Mouse (Mus musculus) embryonic facial prominence, embryonic 14.5 days (tissue): ENCODE measurements around the gene Cntfr. TPM values are rescaled to one million over a fixed set of nuclear protein-coding genes. Genes with fewer than 3 reads are reported as not detected.

ENCODE experiments used
- ATAC-seq: fragments of 200-750 bp; cut with Nextera tagmentation; 2 replicates; pipeline ENCODE4 v1.8.0; 2017; ENCODE audit warnings: low read depth, moderate number of reproducible peaks, moderate TSS enrichment
- DNase-seq: peaks from one replicate; pipeline ENCODE4 v3.0.0-alpha.2; 2015; ENCODE audit warnings: low spot score
- H3K27ac ChIP-seq: fragments of 300-500 bp; sonication (generic); replicated peaks from 2 replicates; pipeline ENCODE4 v1.5.1; 2014; ENCODE audit warnings: low read depth, mild to moderate bottlenecking, low read length, moderate library complexity
- H3K27me3 ChIP-seq: fragments of 300-500 bp; sonication (generic); replicated peaks from 2 replicates; pipeline ENCODE4 v1.6.1; 2014; ENCODE audit warnings: low read length; ENCODE audit not compliant: control insufficient read depth, insufficient read depth
- H3K36me3 ChIP-seq: fragments of 300-500 bp; sonication (generic); 2 replicates; pipeline ENCODE4 v1.6.1; 2014; ENCODE audit warnings: low read length, mixed read lengths; ENCODE audit not compliant: control insufficient read depth, insufficient read depth
- H3K4me1 ChIP-seq: fragments of 300-500 bp; sonication (generic); 2 replicates; pipeline ENCODE4 v1.6.1; 2014; ENCODE audit warnings: antibody characterized with exemption, low read length; ENCODE audit not compliant: control insufficient read depth, insufficient read depth
- H3K4me2 ChIP-seq: fragments of 300-500 bp; sonication (generic); 2 replicates; pipeline ENCODE4 v1.6.1; 2014; ENCODE audit warnings: low read depth, mild to moderate bottlenecking, low read length, moderate library complexity, mixed read lengths
- H3K4me3 ChIP-seq: fragments of 300-500 bp; sonication (generic); 2 replicates; pipeline ENCODE4 v1.5.1; 2014; ENCODE audit warnings: low read depth, mild to moderate bottlenecking, low read length
- H3K9ac ChIP-seq: fragments of 300-500 bp; sonication (generic); 2 replicates; pipeline ENCODE4 v1.6.1; 2014; ENCODE audit warnings: low read depth, mild to moderate bottlenecking, low read length, moderate library complexity, mixed read lengths
- H3K9me3 ChIP-seq: fragments of 300-500 bp; sonication (generic); 2 replicates; pipeline ENCODE4 v1.6.1; 2016; ENCODE audit warnings: low read length; ENCODE audit not compliant: control insufficient read depth
- WGBS: fragments of 180-500 bp; shearing (Covaris S2); extraction: QIAGEN DNeasy Blood & Tissue Kit; methylation state at CpG from one replicate; pipeline ENCODE4 v1.1.7; 2014; 5-methylcytosine and 5-hydroxymethylcytosine counted together
- polyA plus RNA-seq: library from polyadenylated mRNA; unstranded; fragments of >200 nt; fragmentation: Nextera tagmentation; extraction: Ambion mirVana; gene quantifications from 2 replicates; pipeline ENCODE4 v1.2.1, GENCODE M21; 2014

Cntfr gene
- polyA plus RNA-seq, 1 experiment from 2014 or later, result 12.8 TPM

DNA sequence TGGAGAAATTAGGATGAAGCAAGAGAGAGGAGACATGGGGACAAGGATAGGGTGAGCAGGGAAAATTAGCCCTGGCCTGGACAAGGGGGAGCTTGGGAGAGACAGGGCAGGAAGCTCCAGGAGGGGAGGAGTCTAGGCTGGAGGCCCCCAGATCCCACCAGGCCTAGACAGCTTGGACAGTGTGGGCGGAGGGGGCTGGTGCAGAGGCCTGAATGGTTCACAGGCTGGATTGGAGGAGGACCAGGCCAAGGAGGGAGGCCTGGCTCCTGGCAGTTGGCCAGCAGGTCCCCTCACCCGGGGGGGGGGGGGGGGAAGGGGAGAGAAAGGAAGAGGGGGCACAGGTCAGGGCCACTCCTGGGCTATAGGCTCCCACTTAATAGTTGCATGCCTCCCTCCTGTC, 17.6 kb downstream of the Cntfr start:
- ATAC-seq, result no peak
- H3K4me3 ChIP-seq, result no peak overlapping the region
- H3K4me1 ChIP-seq, result peaks cover 31% of the 10 kb centered on the region
- H3K9ac ChIP-seq, result peak overlapping the region; percentile 31; the same call in 1 of the 2 replicates
- WGBS, result 63% methylated on average over 1 of the region's 2 CpGs
- H3K27me3 ChIP-seq, result no peaks in the 10 kb centered on the region
- H3K9me3 ChIP-seq, result no peaks in the 10 kb centered on the region
- H3K36me3 ChIP-seq, result no peaks in the 10 kb centered on the region
- DNase-seq, result peak; percentile 25
- no peak overlapping the region for H3K27ac ChIP-seq
- H3K4me2 ChIP-seq, result no peak overlapping the region

- H3K27me3 ChIP-seq, result no peaks in the 10 kb centered on the region
- 0 out of 2 replicates have a peak overlapping the region, but pooled peaks have one; percentile 31 for H3K9ac ChIP-seq
- H3K4me1 ChIP-seq, result peaks cover 31% of the 10 kb centered on the region
- H3K4me3 ChIP-seq, result no peak overlapping the region
- ATAC-seq (no peak), DNase-seq (no peak)
- 66% methylated on average over 6 of the region's 6 CpGs for WGBS
- H3K4me2 ChIP-seq, result no peak overlapping the region
- no peak overlapping the region for H3K27ac ChIP-seq
- H3K9me3 ChIP-seq, result no peaks in the 10 kb centered on the region
- no peaks in the 10 kb centered on the region for H3K36me3 ChIP-seq
Measured at GRCm38 (mm10) chr4:41678863-41679262, 18.0 kb downstream of the Cntfr start.

DNA sequence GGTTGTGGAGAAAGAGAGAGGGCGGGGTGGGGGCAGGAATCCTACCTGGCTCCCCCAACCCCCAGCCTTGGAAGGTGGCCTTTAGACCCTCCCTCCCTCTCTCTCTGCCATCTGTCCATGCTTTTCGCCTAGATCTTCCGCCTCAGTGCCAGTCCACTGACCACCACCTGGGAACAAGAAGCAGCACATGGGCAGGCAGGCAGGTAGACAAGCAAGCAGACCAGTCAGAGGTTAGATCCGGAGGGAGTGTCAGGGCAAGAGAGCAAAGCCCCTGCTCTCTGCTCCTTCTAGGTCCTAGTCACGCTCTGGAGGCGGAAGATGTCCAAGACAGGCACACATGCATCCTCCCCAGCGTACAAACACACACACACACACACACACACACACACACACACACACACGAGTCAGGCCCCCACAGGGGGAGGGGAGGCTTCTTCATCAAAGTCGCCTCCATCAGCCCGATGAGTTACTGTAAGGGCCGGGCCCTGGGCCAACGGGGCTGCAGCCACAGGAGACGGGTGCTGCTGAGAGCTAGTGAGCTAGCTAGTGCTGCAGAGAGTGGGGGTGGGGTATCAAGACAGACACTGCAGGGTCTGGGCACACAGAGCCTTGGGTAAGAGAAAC, 19.8 kb downstream of the Cntfr start:
- no peaks in the 10 kb centered on the region for H3K36me3 ChIP-seq
- peak overlapping the region; percentile 28 for H3K9ac ChIP-seq
- no peak overlapping the region for H3K4me3 ChIP-seq
- H3K9me3 ChIP-seq, result no peaks in the 10 kb centered on the region
- H3K4me2 ChIP-seq, result no peak overlapping the region
- ATAC-seq (peak; percentile 17; the same call in 1 of the 2 replicates), DNase-seq (peak; percentile 76)
- peaks cover 34% of the 10 kb centered on the region for H3K4me1 ChIP-seq
- no peaks in the 10 kb centered on the region for H3K27me3 ChIP-seq
- no peak overlapping the region for H3K27ac ChIP-seq
- WGBS, result 43% methylated on average over 10 of the region's 13 CpGs

GRCm38 (mm10) chr4:41676248-41677005, 20.5 kb downstream of the Cntfr start:
- H3K4me3 ChIP-seq, result no peak overlapping the region
- DNase-seq, result no peak
- H3K4me2 ChIP-seq, result no peak overlapping the region
- no peaks in the 10 kb centered on the region for H3K9me3 ChIP-seq
- H3K4me1 ChIP-seq, result peaks cover 36% of the 10 kb centered on the region
- no peaks in the 10 kb centered on the region for H3K27me3 ChIP-seq
- ATAC-seq, result no peak
- H3K27ac ChIP-seq, result no peak overlapping the region; the same call in 1 of the 2 replicates
- H3K36me3 ChIP-seq, result no peaks in the 10 kb centered on the region
- H3K9ac ChIP-seq, result peak overlapping the region; percentile 28; the same call in 1 of the 2 replicates
- 48% methylated on average over 12 of the region's 17 CpGs for WGBS

- H3K27ac ChIP-seq, result no peak overlapping the region
- H3K9ac ChIP-seq, result no peak overlapping the region
- H3K27me3 ChIP-seq, result no peaks in the 10 kb centered on the region
- no peak overlapping the region for H3K4me3 ChIP-seq
- WGBS, result 63% methylated on average over 19 of the region's 19 CpGs
- DNase-seq, result no peak
- H3K4me1 ChIP-seq, result peaks cover 27% of the 10 kb centered on the region; the same call in 1 of the 2 replicates
- H3K4me2 ChIP-seq, result no peak overlapping the region
- no peak for ATAC-seq
- no peaks in the 10 kb centered on the region; the same call in 1 of the 2 replicates for H3K36me3 ChIP-seq
- H3K9me3 ChIP-seq, result no peaks in the 10 kb centered on the region
Measured at GRCm38 (mm10) chr4:41673186-41673585, 23.7 kb downstream of the Cntfr start.

DNA sequence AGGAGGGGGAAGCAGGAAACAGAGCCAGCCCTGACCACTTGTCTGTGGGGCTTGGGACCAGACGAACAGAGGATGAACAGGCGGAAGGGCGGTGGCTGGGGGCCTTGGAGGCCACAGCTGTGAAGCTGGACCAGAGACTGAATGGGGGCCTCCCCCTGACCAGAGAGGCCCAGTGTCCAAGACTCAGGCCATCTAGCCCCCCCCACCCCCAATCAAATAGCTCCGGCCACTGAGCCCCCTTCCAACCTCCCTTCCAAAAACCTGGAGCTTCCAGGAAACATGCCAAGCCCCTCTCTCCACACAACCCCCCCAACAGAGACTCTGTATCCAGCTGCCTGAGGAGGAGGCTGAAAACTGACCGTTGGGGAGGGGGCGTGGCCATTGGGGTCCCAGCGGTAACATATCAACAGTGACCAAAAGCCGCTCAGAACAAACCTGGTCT, 24.3 kb downstream of the Cntfr start:
- no peak; the same call in 1 of the 2 replicates for ATAC-seq
- Histone ChIP-seq H3K27ac (no peak overlapping the region), H3K27me3 (no peaks in the 10 kb centered on the region), H3K36me3 (no peaks in the 10 kb centered on the region; the same call in 1 of the 2 replicates), H3K4me2 (no peak overlapping the region), H3K4me3 (no peak overlapping the region), H3K9ac (no peak overlapping the region), H3K4me1 (peaks cover 25% of the 10 kb centered on the region; the same call in 1 of the 2 replicates), H3K9me3 (no peaks in the 10 kb centered on the region)
- WGBS, result 35% methylated on average over 6 of the region's 8 CpGs
- no peak for DNase-seq

DNA sequence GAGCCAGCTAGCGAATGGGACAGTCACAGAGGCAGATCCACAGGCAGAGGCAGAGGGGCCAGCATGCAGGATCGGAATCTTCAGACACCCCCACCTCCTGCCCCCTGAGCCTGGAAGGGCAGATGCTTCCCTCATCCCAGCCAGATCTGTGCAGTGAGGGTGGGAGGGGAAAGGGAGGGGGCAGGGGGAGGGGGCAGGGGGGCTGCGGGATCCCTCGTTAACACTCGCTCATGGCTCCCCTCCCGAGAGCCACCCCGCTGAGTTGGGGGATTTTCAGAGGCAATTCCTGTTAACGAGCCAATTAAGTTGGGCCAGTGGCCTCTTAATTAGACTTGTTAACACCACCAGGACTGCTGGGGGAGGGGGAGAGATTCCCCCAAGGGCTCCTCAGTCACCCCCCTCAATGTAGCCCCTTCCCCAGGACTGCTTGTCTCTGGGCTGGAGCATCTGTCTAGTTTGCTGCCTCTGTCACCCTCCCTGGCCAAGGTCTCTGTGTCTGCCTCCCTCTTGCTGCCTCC, 24.9 kb downstream of the Cntfr start:
- Histone ChIP-seq H3K9me3 (no peaks in the 10 kb centered on the region), H3K4me3 (no peak overlapping the region), H3K27ac (no peak overlapping the region), H3K9ac (no peak overlapping the region), H3K36me3 (no peaks in the 10 kb centered on the region; the same call in 1 of the 2 replicates), H3K27me3 (no peaks in the 10 kb centered on the region), H3K4me2 (no peak overlapping the region), H3K4me1 (peaks cover 20% of the 10 kb centered on the region; the same call in 1 of the 2 replicates)
- DNase-seq (peak; percentile 61), ATAC-seq (peak; percentile 64; the same call in 1 of the 2 replicates)
- 29% methylated on average over 2 of the region's 8 CpGs for WGBS

DNA sequence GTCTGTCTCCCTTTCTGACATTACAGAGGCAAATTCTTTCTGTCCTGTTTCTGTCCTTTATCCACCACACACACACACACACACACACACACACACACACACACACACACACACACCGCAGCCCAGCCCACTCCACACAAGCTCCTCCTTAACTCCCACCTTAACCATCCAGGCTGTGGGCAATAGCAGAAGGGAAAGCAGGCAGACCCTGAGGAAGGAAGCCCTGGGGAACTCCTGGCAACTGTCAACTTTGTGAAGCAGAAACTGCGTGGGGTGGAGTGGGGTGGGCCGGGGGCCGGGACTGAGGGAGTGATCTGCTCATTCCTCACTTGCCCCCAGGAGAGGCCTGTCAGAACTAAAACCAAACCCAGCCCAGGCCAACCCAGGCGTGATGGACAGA, 25.4 kb downstream of the Cntfr start:
- Histone ChIP-seq H3K36me3 (no peaks in the 10 kb centered on the region; the same call in 1 of the 2 replicates), H3K9me3 (no peaks in the 10 kb centered on the region), H3K4me1 (peaks cover 15% of the 10 kb centered on the region; the same call in 1 of the 2 replicates), H3K9ac (no peak overlapping the region), H3K4me2 (no peak overlapping the region), H3K27me3 (no peaks in the 10 kb centered on the region), H3K27ac (no peak overlapping the region), H3K4me3 (no peak overlapping the region)
- ATAC-seq (0 out of 2 replicates have a peak, but pooled peaks have one; percentile 2), DNase-seq (no peak)
- WGBS, result 35% methylated on average over 5 of the region's 5 CpGs
